Mouse (Mus musculus) skeletal muscle tissue, adult 2 months (tissue): ENCODE data around the gene Babam2.

Source experiments
- DNase-seq: peaks from one replicate; pipeline ENCODE4 v3.0.0-alpha.2; 2012; ENCODE audit warnings: low read depth, low spot score

The Babam2 gene

DNA sequence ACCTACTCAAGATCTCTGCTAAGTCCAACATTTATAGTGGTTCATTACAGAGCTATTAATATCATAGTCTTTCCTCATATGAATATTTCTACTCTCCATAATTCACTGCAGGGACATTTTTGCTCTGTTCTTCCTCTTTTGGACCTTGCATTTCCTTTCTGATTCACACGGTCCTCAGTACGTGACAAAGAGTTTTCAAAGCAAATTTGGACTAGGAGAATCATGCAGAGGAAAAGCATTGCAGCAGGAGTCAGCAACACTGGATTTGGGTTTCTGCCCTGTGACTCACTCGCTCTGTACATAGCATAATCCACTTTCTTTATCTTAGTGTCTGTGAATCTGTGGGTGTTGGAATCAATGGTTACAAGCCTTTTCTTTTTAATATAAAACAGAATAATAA is 184.8 kb downstream of the Babam2 start:
- DNase-seq: no peak

DNA sequence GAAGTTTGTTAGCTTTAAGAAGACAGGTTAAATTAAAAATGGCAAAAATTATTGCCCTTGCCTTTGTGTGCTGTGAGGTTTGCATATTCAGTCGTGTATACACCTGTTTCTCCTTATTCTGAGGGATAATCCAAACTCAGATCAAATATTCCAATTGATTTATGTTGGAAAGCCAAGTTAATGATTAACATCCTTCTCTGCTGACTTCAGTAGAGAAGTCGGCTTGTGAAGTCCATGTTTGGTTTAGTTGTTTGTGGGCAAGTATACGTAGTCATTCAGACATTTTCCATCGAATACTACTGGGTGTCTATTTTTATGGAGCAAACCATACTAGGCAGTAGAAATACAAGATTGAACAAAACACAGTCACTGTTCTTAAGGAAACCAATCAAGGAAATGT is 187.5 kb downstream of the Babam2 start:
- DNase-seq: no peak

GRCm38 (mm10) chr5:31887590-31887989 is 190.1 kb downstream of the Babam2 start:
- no peak for DNase-seq

DNA sequence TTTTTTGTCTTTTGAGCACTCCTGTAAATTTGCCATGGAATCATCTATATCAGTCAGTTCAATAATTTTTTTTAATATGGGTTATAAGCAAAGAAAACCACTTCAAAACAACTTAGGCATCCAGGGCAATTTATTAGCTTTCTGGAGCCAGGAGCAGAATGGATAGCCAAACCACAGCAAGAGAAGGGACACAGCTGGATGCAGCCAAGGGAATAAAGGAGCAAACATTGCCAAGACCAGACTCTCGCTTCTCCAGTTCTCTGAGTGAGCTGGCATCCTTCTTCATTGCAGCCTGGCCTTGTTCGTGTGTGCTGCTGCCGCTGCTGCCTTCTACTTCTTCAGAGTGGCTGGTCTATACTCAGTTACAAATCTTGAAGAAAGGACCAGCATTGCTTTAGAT is 190.9 kb downstream of the Babam2 start:
- peak; percentile 52 for DNase-seq

GRCm38 (mm10) chr5:31892631-31893030 is 195.1 kb downstream of the Babam2 start:
- DNase-seq: no peak

DNA sequence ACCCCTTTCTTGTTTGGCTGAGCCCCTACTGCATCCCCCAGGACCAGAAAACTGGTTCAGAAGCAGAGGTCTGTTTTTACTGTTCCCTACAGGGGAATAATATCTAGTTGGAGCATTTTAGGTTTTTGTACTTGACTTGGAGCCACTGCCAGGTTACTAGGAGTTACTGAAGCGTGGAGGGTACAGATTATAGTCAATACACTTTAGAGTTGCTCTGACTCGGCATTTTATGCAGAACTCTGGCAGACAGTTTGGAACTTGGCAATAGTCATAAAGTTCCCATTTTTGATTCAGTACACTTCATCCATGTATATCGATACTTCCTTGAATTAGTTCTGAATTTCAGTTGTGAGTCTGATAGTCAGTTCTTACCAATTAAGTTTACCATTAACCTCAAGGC is 202.4 kb downstream of the Babam2 start:
- no peak for DNase-seq

- DNase-seq: no peak
These were observed 204.7 kb downstream of the Babam2 start for GRCm38 (mm10) chr5:31902144-31902543.

DNA sequence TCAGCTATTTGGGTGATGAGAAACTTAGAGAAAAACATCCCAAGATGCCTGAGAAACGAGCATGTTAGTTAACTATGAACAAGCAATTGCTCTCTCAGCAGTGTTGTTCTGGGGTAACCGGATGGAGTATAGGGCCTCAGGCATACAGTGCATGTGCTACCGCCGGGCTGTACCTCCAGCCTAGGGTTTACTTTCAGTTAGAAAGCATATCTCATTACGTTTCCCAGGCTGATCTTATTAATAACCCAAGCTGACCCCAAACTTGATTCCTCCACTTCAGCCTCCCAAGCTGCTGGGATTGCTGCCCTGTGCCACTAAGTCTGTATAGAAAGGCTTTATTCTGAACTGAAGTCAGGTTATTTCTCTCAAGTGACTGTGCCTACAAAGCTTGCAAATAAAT is 205.4 kb downstream of the Babam2 start:
- DNase-seq: peak; percentile 65

GRCm38 (mm10) chr5:31904968-31905683 is 207.6 kb downstream of the Babam2 start:
- DNase-seq: no peak

- DNase-seq: no peak
These were observed 208.3 kb downstream of the Babam2 start for GRCm38 (mm10) chr5:31905808-31906207.

- no peak for DNase-seq
These were observed 208.9 kb downstream of the Babam2 start for GRCm38 (mm10) chr5:31906286-31906951.

DNA sequence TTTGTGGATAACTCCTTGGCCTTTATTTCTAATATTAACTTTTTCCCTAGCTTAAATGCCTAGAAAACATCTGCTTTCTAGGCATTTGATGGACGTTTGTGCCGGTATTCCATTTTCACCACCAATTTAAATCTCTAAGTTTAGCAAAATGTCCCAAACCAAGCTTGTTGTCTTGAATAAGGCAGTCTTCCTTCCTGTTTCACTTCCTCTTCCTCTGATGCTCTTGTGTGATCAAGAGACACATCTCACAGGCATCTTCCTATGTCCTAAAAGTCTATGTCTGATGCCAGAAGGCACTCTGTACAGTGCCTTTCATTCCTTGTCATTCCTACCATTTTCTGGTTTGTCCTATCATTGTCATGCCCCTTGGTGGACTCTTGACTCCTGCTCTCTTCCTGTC is 210.5 kb downstream of the Babam2 start:
- DNase-seq: no peak

DNA sequence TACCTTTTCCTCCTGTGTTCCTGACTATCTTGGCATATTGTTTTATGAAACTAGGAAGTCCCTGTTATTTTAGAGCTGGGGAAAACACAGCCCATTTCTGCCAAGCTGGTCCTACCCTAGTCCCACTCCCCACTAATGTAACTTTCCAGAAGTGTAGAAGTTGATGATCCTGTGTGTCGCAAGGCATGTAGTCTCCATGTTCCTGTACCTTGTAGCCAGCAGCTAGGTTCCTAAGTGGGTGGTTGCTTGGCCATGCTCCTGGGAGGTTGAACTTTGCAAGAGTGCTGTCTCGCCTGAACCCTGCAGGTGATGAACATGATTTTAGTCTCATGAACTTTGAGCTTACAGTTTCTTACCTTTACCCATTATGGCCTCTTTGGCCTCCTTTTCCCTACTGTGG is 211.3 kb downstream of the Babam2 start:
- no peak for DNase-seq

DNA sequence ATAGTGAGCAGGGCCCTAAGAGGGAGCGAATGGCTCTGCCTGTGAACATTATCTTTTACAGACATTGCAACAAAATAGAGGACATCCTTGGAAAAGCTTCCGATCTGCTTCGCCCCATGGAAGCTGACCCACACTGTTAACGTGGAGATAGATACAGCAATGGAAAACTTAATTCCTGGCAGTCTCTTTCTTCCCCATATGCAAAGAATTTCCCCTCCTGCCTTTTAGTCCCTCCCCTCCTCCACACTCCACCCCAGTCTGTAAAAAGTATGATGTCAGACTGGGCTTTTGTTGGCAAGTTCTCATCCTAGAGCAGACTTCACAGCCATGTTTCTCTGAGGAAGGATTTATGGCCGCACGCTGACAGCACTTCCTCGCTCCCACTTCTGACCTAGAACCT is 218.8 kb downstream of the Babam2 start:
- no peak for DNase-seq

DNA sequence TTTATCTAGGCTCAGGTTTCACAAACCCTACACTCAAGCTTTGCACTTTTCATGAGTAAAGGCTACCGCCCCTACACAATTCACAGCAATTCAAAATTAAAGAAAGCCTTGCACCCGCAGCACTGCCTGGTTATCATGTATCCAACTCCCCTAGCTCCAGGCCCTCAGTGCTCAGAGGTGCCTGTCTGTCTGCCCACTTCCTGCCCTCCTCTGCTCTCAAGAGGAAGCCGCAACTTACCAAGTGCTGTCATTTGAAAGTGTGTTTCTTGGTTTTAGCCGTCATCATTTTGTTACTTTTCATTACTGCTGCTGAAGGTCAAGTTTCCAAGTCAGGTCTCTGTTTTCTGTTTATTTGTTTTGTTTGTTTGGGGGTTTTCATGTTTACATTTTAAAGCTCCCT is 221.1 kb downstream of the Babam2 start:
- no peak for DNase-seq

DNA sequence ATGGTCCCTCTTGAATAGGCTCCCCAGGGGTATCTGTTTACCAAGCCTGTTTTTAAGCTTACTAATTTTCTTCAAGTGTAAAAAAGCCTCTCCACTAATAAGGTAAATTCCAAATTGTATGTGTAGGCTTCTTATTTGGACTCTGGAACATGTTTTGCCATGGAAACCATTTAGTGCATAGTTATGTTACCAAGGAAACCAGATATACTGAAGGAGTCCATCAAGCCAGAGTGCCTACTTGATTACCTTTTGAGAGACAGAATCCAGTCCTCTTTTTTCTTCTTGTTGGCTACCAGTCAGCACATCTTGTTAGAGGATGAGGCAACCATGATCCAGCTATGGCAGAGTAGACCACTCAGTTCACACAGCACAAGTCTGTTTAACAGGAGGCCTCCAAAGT is 222.6 kb downstream of the Babam2 start:
- DNase-seq: no peak

DNA sequence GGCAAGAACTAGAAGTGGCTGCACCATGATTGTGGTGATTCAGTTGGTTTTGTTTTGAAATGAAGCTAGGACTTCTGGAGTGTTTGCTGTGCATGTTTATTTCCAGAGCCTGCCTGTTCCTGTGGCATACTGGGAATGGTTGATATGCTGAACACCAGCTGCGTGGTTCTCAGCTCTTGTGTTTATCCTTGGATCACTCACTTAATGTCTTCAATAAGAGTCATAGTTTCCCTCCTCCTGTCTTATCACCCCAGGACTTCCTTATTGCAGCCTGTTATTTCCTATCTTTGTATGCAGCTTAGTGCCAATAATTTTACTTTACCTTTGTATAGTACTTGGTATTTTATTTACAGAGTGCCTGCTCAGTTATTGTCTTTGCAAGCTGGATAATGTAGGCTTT is 223.4 kb downstream of the Babam2 start:
- DNase-seq: no peak

DNA sequence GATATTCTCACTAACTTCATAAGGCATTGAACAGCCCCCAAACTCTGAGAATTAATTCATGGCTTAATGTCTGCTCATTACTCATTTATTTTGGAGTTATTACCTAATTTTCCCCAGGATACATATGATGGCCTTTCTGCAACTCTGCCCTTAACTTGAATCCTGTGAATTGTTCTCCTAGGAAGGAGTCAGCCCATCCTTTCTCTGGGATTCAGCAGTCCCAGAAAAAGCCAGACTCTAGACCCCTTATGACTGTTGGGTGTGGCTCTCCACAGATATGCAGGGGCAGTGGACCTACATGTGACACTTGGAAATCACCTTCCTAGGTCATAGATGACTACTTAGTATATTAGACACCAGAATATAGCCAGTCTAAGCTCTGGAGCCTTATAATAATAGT is 226.6 kb downstream of the Babam2 start:
- no peak for DNase-seq

DNA sequence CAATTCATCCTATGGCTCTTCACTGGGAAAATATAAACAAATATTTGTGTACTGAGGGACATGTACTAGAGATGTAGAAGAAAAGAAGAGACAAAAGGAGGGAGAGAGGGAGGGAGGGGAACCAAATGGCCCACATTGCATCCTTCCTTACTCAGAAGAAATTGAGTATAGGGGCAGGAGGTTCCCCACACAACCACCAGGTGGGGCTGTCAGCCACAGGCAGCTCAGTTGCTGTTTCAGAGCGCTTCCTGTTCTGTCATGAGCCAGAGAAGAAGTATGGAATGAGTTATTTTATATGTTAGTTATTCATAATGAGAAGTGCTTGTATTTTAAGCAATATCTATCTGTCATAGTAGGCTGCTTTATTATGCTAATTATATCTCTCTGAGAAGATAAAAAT is 229.1 kb downstream of the Babam2 start:
- DNase-seq: no peak

DNA sequence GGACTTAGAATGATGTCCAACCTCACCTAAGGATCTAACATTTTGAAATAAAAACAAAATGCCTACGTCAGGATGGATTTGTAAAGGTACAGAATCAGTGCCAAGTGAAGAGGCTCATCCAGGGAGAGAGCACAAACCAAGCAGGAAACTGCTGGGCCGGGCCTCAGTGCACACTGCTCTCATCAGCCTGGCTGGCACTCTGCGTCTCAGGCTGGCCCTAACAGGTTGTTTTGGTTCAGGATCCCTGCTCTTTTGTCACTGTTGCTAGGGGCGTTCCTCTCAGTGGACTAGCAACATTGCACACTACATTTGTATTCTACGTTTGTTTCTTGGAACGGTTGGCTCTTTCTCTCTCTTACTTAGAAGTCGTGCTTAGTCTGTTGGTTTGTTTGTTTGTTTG is 231.5 kb downstream of the Babam2 start:
- DNase-seq: no peak

DNA sequence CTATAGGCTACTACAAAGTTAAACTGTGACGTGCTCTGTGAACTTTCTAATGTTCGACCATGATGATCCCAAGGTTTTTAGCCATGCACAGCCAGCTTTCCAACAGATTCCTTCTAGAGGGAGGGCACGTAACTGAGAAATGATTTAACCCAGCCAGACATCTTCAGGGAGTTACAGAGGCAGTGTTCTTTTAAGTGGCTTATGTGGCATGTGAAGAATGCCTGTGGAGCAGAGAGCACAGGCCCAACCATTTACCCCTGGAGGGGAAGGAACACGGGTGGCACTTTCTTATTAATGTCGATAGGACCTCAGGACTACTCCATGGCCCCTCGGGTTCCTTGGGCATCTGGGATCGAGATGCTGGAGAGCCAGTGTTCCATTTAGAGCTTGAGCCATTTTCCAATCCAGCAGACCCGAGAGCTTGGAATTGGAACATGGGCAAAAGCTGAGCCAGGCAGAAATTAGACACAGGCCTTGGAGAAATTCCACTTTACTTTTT is 233.7 kb downstream of the Babam2 start:
- DNase-seq: no peak

GRCm38 (mm10) chr5:31931637-31932036 is 234.2 kb downstream of the Babam2 start:
- DNase-seq: no peak

DNA sequence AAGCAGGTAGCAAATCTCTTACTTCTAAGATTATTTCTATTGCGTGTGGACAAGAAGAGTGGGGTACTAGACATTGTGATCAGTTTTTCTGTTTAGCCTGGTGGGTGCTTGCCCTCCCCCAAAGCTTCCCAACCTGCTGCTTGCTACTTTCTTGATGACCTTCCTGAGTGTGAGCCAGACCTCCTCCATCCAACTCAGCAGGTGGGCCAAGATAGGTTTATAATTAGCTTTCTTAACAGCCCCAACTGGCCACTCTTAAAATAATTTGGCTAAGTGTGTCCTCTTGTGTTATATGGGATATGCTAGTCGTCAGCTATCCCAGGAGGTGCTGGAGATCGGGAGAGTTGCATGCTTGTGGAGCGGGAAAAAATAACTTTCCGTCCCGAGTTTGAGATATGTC is 235.8 kb downstream of the Babam2 start:
- DNase-seq: peak; percentile 71
